Mouse (Mus musculus): ENCODE data around the gene Gm21970.

DNA sequence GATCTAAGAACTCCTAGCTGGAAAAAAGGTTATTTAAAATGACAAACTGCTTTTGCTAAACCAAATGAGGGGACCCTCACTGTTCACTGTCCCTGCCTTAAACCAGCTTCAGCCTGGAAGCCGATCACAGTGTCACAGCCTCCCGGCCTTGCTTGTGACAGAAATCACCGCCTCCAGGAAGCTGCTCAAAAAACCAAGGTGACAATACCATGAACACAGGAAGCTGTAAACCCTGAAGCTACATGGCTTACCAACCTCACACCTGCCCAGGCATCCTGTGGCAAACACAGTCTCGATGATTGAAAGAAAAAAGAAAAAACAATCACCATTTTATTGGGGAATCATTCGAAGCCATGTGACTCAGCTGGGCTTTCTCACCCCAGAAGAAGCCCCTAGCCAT, 54.0 kb downstream of the Gm21970 start:
- TF ChIP-seq CTCF (IDR thresholded peaks at IDR 0.05; ENCODE audit: extremely low read depth, insufficient read length, insufficient replicate concordance, low read depth, low read length) (no peak), POLR2A (IDR thresholded peaks at IDR 0.05; ENCODE audit: low read depth, low read length) (no peak)
